Mouse (Mus musculus): ENCODE data around the gene Krt33b. TPM values are rescaled to one million over a fixed set of nuclear protein-coding genes. Genes with fewer than 3 reads are reported as not detected.

Krt33b gene
- not detected for polyA plus RNA-seq (2014; fragmentation: Illumina TruSeq; extraction: RNeasy Lipid Tissue Mini Kit (QIAGEN cat#74804); ENCODE audit: low read depth, low replicate concordance)

GRCm38 (mm10) chr11:100029768-100030167, at the start of gene Krt33b:
TSS of gene Krt33b (minus strand) at chr11:100029868.

GRCm38 (mm10) chr11:100050451-100050850, 20.8 kb upstream of the Krt33b start, which contains the start of gene Krt31:
TSS of gene Krt31 (minus strand) at chr11:100050551.

GRCm38 (mm10) chr11:100041454-100041853, 11.8 kb upstream of the Krt33b start, which contains the start of gene Krt34:
TSS of gene Krt34 (minus strand) at chr11:100041554.

GRCm38 (mm10) chr11:100016112-100016511, 13.6 kb downstream of the Krt33b start, which contains the start of gene Krt33a:
TSS of gene Krt33a (minus strand) at chr11:100016212.

GRCm38 (mm10) chr11:99993620-99994383, 35.9 kb downstream of the Krt33b start, which contains the start of gene Krtap17-1:
TSS of gene Krtap17-1 (minus strand) at chr11:99993994.

GRCm38 (mm10) chr11:99986180-99986647, 43.5 kb downstream of the Krt33b start, which contains the start of gene Krtap16-1:
TSS of gene Krtap16-1 (minus strand) at chr11:99986597.

GRCm38 (mm10) chr11:99978953-99979352, 50.7 kb downstream of the Krt33b start, which contains the start of gene Krtap29-1:
TSS of gene Krtap29-1 (minus strand) at chr11:99979053.

Other genes starting within 250 kb of the Krt33b start
- gene Krtap4-8, start 249.2 kb downstream of the Krt33b start, polyA plus RNA-seq (2014; fragmentation: Illumina TruSeq; extraction: RNeasy Lipid Tissue Mini Kit (QIAGEN cat#74804); ENCODE audit: low read depth, low replicate concordance): not detected
- not detected for gene Krtap4-9, start 244.7 kb downstream of the Krt33b start, polyA plus RNA-seq (2014; fragmentation: Illumina TruSeq; extraction: RNeasy Lipid Tissue Mini Kit (QIAGEN cat#74804); ENCODE audit: low read depth, low replicate concordance)
- not detected for gene Gm11596, start 236.4 kb downstream of the Krt33b start, polyA plus RNA-seq (2014; fragmentation: Illumina TruSeq; extraction: RNeasy Lipid Tissue Mini Kit (QIAGEN cat#74804); ENCODE audit: low read depth, low replicate concordance)
- not detected for gene Gm11569, start 230.9 kb downstream of the Krt33b start, polyA plus RNA-seq (2014; fragmentation: Illumina TruSeq; extraction: RNeasy Lipid Tissue Mini Kit (QIAGEN cat#74804); ENCODE audit: low read depth, low replicate concordance)
- not detected for gene Gm11554, start 225.4 kb downstream of the Krt33b start, polyA plus RNA-seq (2014; fragmentation: Illumina TruSeq; extraction: RNeasy Lipid Tissue Mini Kit (QIAGEN cat#74804); ENCODE audit: low read depth, low replicate concordance)
- not detected for gene Krtap4-13, start 220.0 kb downstream of the Krt33b start, polyA plus RNA-seq (2014; fragmentation: Illumina TruSeq; extraction: RNeasy Lipid Tissue Mini Kit (QIAGEN cat#74804); ENCODE audit: low read depth, low replicate concordance)
- not detected for gene Gm11564, start 214.2 kb downstream of the Krt33b start, polyA plus RNA-seq (2014; fragmentation: Illumina TruSeq; extraction: RNeasy Lipid Tissue Mini Kit (QIAGEN cat#74804); ENCODE audit: low read depth, low replicate concordance)
- gene 2300003K06Rik, start 191.8 kb downstream of the Krt33b start, polyA plus RNA-seq (2014; fragmentation: Illumina TruSeq; extraction: RNeasy Lipid Tissue Mini Kit (QIAGEN cat#74804); ENCODE audit: low read depth, low replicate concordance): not detected
- not detected for gene Krtap4-16, start 178.3 kb downstream of the Krt33b start, polyA plus RNA-seq (2014; fragmentation: Illumina TruSeq; extraction: RNeasy Lipid Tissue Mini Kit (QIAGEN cat#74804); ENCODE audit: low read depth, low replicate concordance)
- not detected for gene Gm11568, start 172.0 kb downstream of the Krt33b start, polyA plus RNA-seq (2014; fragmentation: Illumina TruSeq; extraction: RNeasy Lipid Tissue Mini Kit (QIAGEN cat#74804); ENCODE audit: low read depth, low replicate concordance)
- gene Gm11559, start 165.4 kb downstream of the Krt33b start, polyA plus RNA-seq (2014; fragmentation: Illumina TruSeq; extraction: RNeasy Lipid Tissue Mini Kit (QIAGEN cat#74804); ENCODE audit: low read depth, low replicate concordance): not detected
- gene Krtap9-1, start 156.5 kb downstream of the Krt33b start, polyA plus RNA-seq (2014; fragmentation: Illumina TruSeq; extraction: RNeasy Lipid Tissue Mini Kit (QIAGEN cat#74804); ENCODE audit: low read depth, low replicate concordance): not detected
- not detected for gene Gm11567, start 150.7 kb downstream of the Krt33b start, polyA plus RNA-seq (2014; fragmentation: Illumina TruSeq; extraction: RNeasy Lipid Tissue Mini Kit (QIAGEN cat#74804); ENCODE audit: low read depth, low replicate concordance)
- not detected for gene Krtap31-1, start 121.9 kb downstream of the Krt33b start, polyA plus RNA-seq (2014; fragmentation: Illumina TruSeq; extraction: RNeasy Lipid Tissue Mini Kit (QIAGEN cat#74804); ENCODE audit: low read depth, low replicate concordance)
- gene Gm11565, start 115.1 kb downstream of the Krt33b start, polyA plus RNA-seq (2014; fragmentation: Illumina TruSeq; extraction: RNeasy Lipid Tissue Mini Kit (QIAGEN cat#74804); ENCODE audit: low read depth, low replicate concordance): not detected
- not detected for gene Krtap31-2, start 93.6 kb downstream of the Krt33b start, polyA plus RNA-seq (2014; fragmentation: Illumina TruSeq; extraction: RNeasy Lipid Tissue Mini Kit (QIAGEN cat#74804); ENCODE audit: low read depth, low replicate concordance)
- not detected for gene Krtap9-5, start 81.4 kb downstream of the Krt33b start, polyA plus RNA-seq (2014; fragmentation: Illumina TruSeq; extraction: RNeasy Lipid Tissue Mini Kit (QIAGEN cat#74804); ENCODE audit: low read depth, low replicate concordance)
- gene Krtap29-1, start 50.8 kb downstream of the Krt33b start, polyA plus RNA-seq (2014; fragmentation: Illumina TruSeq; extraction: RNeasy Lipid Tissue Mini Kit (QIAGEN cat#74804); ENCODE audit: low read depth, low replicate concordance): not detected
- gene Krtap16-1, start 43.3 kb downstream of the Krt33b start, polyA plus RNA-seq (2014; fragmentation: Illumina TruSeq; extraction: RNeasy Lipid Tissue Mini Kit (QIAGEN cat#74804); ENCODE audit: low read depth, low replicate concordance): not detected
- gene Krtap17-1, start 35.9 kb downstream of the Krt33b start, polyA plus RNA-seq (2014; fragmentation: Illumina TruSeq; extraction: RNeasy Lipid Tissue Mini Kit (QIAGEN cat#74804); ENCODE audit: low read depth, low replicate concordance): not detected
- not detected for gene Krt33a, start 13.7 kb downstream of the Krt33b start, polyA plus RNA-seq (2014; fragmentation: Illumina TruSeq; extraction: RNeasy Lipid Tissue Mini Kit (QIAGEN cat#74804); ENCODE audit: low read depth, low replicate concordance)
- not detected for gene Krt34, start 11.7 kb upstream of the Krt33b start, polyA plus RNA-seq (2014; fragmentation: Illumina TruSeq; extraction: RNeasy Lipid Tissue Mini Kit (QIAGEN cat#74804); ENCODE audit: low read depth, low replicate concordance)
- not detected for gene Krt31, start 20.7 kb upstream of the Krt33b start, polyA plus RNA-seq (2014; fragmentation: Illumina TruSeq; extraction: RNeasy Lipid Tissue Mini Kit (QIAGEN cat#74804); ENCODE audit: low read depth, low replicate concordance)
- not detected for gene Krt32, start 58.4 kb upstream of the Krt33b start, polyA plus RNA-seq (2014; fragmentation: Illumina TruSeq; extraction: RNeasy Lipid Tissue Mini Kit (QIAGEN cat#74804); ENCODE audit: low read depth, low replicate concordance)
- not detected for gene Krt35, start 66.4 kb upstream of the Krt33b start, polyA plus RNA-seq (2014; fragmentation: Illumina TruSeq; extraction: RNeasy Lipid Tissue Mini Kit (QIAGEN cat#74804); ENCODE audit: low read depth, low replicate concordance)
- not detected for gene Krt36, start 75.8 kb upstream of the Krt33b start, polyA plus RNA-seq (2014; fragmentation: Illumina TruSeq; extraction: RNeasy Lipid Tissue Mini Kit (QIAGEN cat#74804); ENCODE audit: low read depth, low replicate concordance)
- gene Krt13, start 91.7 kb upstream of the Krt33b start, polyA plus RNA-seq (2014; fragmentation: Illumina TruSeq; extraction: RNeasy Lipid Tissue Mini Kit (QIAGEN cat#74804); ENCODE audit: low read depth, low replicate concordance): not detected
- not detected for gene Krt15, start 106.1 kb upstream of the Krt33b start, polyA plus RNA-seq (2014; fragmentation: Illumina TruSeq; extraction: RNeasy Lipid Tissue Mini Kit (QIAGEN cat#74804); ENCODE audit: low read depth, low replicate concordance)
- 7.3 TPM for gene Krt19, start 118.8 kb upstream of the Krt33b start, polyA plus RNA-seq (2014; fragmentation: Illumina TruSeq; extraction: RNeasy Lipid Tissue Mini Kit (QIAGEN cat#74804); ENCODE audit: low read depth, low replicate concordance)
- not detected for gene Krt9, start 163.4 kb upstream of the Krt33b start, polyA plus RNA-seq (2014; fragmentation: Illumina TruSeq; extraction: RNeasy Lipid Tissue Mini Kit (QIAGEN cat#74804); ENCODE audit: low read depth, low replicate concordance)
- not detected for gene Krt14, start 177.7 kb upstream of the Krt33b start, polyA plus RNA-seq (2014; fragmentation: Illumina TruSeq; extraction: RNeasy Lipid Tissue Mini Kit (QIAGEN cat#74804); ENCODE audit: low read depth, low replicate concordance)
- not detected for gene Krt16, start 219.0 kb upstream of the Krt33b start, polyA plus RNA-seq (2014; fragmentation: Illumina TruSeq; extraction: RNeasy Lipid Tissue Mini Kit (QIAGEN cat#74804); ENCODE audit: low read depth, low replicate concordance)
- gene Krt17, start 231.2 kb upstream of the Krt33b start, polyA plus RNA-seq (2014; fragmentation: Illumina TruSeq; extraction: RNeasy Lipid Tissue Mini Kit (QIAGEN cat#74804); ENCODE audit: low read depth, low replicate concordance): not detected
- not detected for gene Krt42, start 240.0 kb upstream of the Krt33b start, polyA plus RNA-seq (2014; fragmentation: Illumina TruSeq; extraction: RNeasy Lipid Tissue Mini Kit (QIAGEN cat#74804); ENCODE audit: low read depth, low replicate concordance)